Mouse (Mus musculus) limb, embryonic 11.5 days (tissue): ENCODE measurements around the gene Scap. TPM values are rescaled to one million over a fixed set of nuclear protein-coding genes. Genes with fewer than 3 reads are reported as not detected.

ENCODE experiments used
- ATAC-seq: fragments of 200-750 bp; cut with Nextera tagmentation; 2 replicates; pipeline ENCODE4 v1.8.0; 2017; ENCODE audit warnings: low read depth; ENCODE audit not compliant: insufficient number of reproducible peaks, low FRiP score, low TSS enrichment
- DNase-seq: peaks from one replicate; pipeline ENCODE4 v3.0.0-alpha.2; 2015; ENCODE audit warnings: low spot score
- H3K27ac ChIP-seq: fragments of 300-500 bp; sonication (generic); replicated peaks from 2 replicates; pipeline ENCODE4 v1.5.1; 2014; ENCODE audit warnings: low read depth, mild to moderate bottlenecking, low read length
- H3K27me3 ChIP-seq: fragments of 300-500 bp; sonication (generic); 2 replicates; pipeline ENCODE4 v1.6.1; 2014; ENCODE audit warnings: mild to moderate bottlenecking, low read length, mixed read lengths; ENCODE audit not compliant: control insufficient read depth, insufficient read depth
- H3K36me3 ChIP-seq: fragments of 300-500 bp; sonication (generic); 2 replicates; pipeline ENCODE4 v1.6.1; 2014; ENCODE audit warnings: mild to moderate bottlenecking, low read length, moderate library complexity, mixed read lengths; ENCODE audit not compliant: control insufficient read depth, insufficient read depth
- H3K4me1 ChIP-seq: fragments of 300-500 bp; sonication (generic); 2 replicates; pipeline ENCODE4 v1.6.1; 2014; ENCODE audit warnings: low read length, mixed read lengths; ENCODE audit not compliant: control insufficient read depth, insufficient read depth
- H3K4me2 ChIP-seq: fragments of 300-500 bp; sonication (generic); 2 replicates; pipeline ENCODE4 v1.6.1; 2014; ENCODE audit warnings: low read depth, mild to moderate bottlenecking, moderate library complexity; ENCODE audit not compliant: severe bottlenecking
- H3K4me3 ChIP-seq: fragments of 300-500 bp; sonication (generic); 2 replicates; pipeline ENCODE4 v1.5.1; 2014; ENCODE audit warnings: low read depth, low read length
- H3K9ac ChIP-seq: fragments of 300-500 bp; sonication (generic); 2 replicates; pipeline ENCODE4 v1.6.1; 2014; ENCODE audit warnings: mild to moderate bottlenecking, low read length
- H3K9me3 ChIP-seq: fragments of 300-500 bp; sonication (generic); 2 replicates; pipeline ENCODE4 v1.6.1; 2016; ENCODE audit warnings: low read length; ENCODE audit not compliant: control insufficient read depth
- WGBS: fragments of 180-500 bp; shearing (Covaris S2); extraction: QIAGEN DNeasy Blood & Tissue Kit; methylation state at CpG from one replicate; pipeline ENCODE4 v1.1.7; 2014; 5-methylcytosine and 5-hydroxymethylcytosine counted together
- polyA plus RNA-seq: library from polyadenylated mRNA; unstranded; fragments of >200 nt; fragmentation: Nextera tagmentation; extraction: Ambion mirVana; gene quantifications from 2 replicates; pipeline ENCODE4 v1.2.1, GENCODE M21; 2014

Scap gene
- polyA plus RNA-seq, 1 experiment from 2014 or later, result 22.1 TPM

GRCm38 (mm10) chr9:110433045-110433444 is 100.0 kb downstream of the Scap start:
- ATAC-seq (no peak), DNase-seq (no peak)
- Histone ChIP-seq H3K9me3 (no peaks in the 10 kb centered on the region), H3K4me3 (no peak overlapping the region), H3K36me3 (peaks cover 4% of the 10 kb centered on the region; the same call in 1 of the 2 replicates), H3K4me2 (no peak overlapping the region), H3K9ac (no peak overlapping the region), H3K27ac (no peak overlapping the region), H3K27me3 (no peaks in the 10 kb centered on the region), H3K4me1 (no peaks in the 10 kb centered on the region)
- 94% methylated on average over 2 of the region's 2 CpGs for WGBS

Other genes with a start within 250 kb of the Scap start
- 206 and 217 TPM in 2 replicates for gene Smarcc1, start 215.6 kb upstream of the Scap start, polyA plus RNA-seq
- gene Dhx30, start 215.5 kb upstream of the Scap start, polyA plus RNA-seq, result 179 and 190 TPM in 2 replicates
- gene Cspg5, start 89.5 kb upstream of the Scap start, polyA plus RNA-seq, result 0.32 and 0.35 TPM in 2 replicates
- gene Elp6, start 28.1 kb upstream of the Scap start, polyA plus RNA-seq, result 41.5 and 44.7 TPM in 2 replicates
- 16.6 and 18.6 TPM in 2 replicates for gene Ptpn23, start 74.9 kb downstream of the Scap start, polyA plus RNA-seq
- 0.47 and 0.48 TPM in 2 replicates for gene Ngp, start 86.5 kb downstream of the Scap start, polyA plus RNA-seq
- gene Klhl18, start 143.4 kb downstream of the Scap start, polyA plus RNA-seq, result 9.2 and 9.4 TPM in 2 replicates
- 0.35 and 0.57 TPM in 2 replicates for gene Kif9, start 143.7 kb downstream of the Scap start, polyA plus RNA-seq
- gene Setd2, start 199.3 kb downstream of the Scap start, polyA plus RNA-seq, result 55.6 and 56.3 TPM in 2 replicates